Mouse (Mus musculus) retina, postnatal 1 day (tissue): ENCODE measurements at regions not wholly inside any gene's neighbourhood (a gene's known extent, or its start where the extent isn't known, plus 50 kb on each side); places are given as distances from the start of the nearest gene placed in this dataset.

Experiments used
- DNase-seq: peaks from one replicate; pipeline ENCODE4 v3.0.0-alpha.2; 2012

- DNase-seq, result no peak
Observed at GRCm38 (mm10) chr11:31530851-31531250, 140.8 kb downstream of the Bod1 start.

GRCm38 (mm10) chr11:31529686-31530085, 142.0 kb downstream of the Bod1 start:
- no peak for DNase-seq

- DNase-seq, result no peak
Observed at GRCm38 (mm10) chr11:31524708-31525107, 147.0 kb downstream of the Bod1 start.

GRCm38 (mm10) chr11:31524065-31524618, 147.5 kb downstream of the Bod1 start:
- DNase-seq, result no peak

GRCm38 (mm10) chr11:31522127-31522526, 149.6 kb downstream of the Bod1 start:
- DNase-seq, result no peak

GRCm38 (mm10) chr11:31520909-31521308, 150.8 kb downstream of the Bod1 start:
- no peak for DNase-seq

- DNase-seq, result no peak
Observed at GRCm38 (mm10) chr11:31503239-31503916, 133.5 kb upstream of the Stc2 start.

GRCm38 (mm10) chr11:31485429-31485828, 115.6 kb upstream of the Stc2 start:
- no peak for DNase-seq

GRCm38 (mm10) chr11:31481057-31481340, 111.1 kb upstream of the Stc2 start:
- peak; percentile 43 for DNase-seq

GRCm38 (mm10) chr11:31480225-31481056, 110.6 kb upstream of the Stc2 start:
- no peak for DNase-seq

- DNase-seq, result no peak
Observed at GRCm38 (mm10) chr11:31477763-31478162, 107.9 kb upstream of the Stc2 start.

- DNase-seq, result no peak
Observed at GRCm38 (mm10) chr11:31477104-31477503, 107.2 kb upstream of the Stc2 start.

GRCm38 (mm10) chr11:31473017-31473416, 103.1 kb upstream of the Stc2 start:
- DNase-seq, result peak; percentile 9

- no peak for DNase-seq
Observed at GRCm38 (mm10) chr11:31470681-31471414, 101.0 kb upstream of the Stc2 start.

- DNase-seq, result no peak
Observed at GRCm38 (mm10) chr11:31464844-31465243, 95.0 kb upstream of the Stc2 start.

- no peak for DNase-seq
Observed at GRCm38 (mm10) chr11:31462440-31462839, 92.6 kb upstream of the Stc2 start.

- no peak for DNase-seq
Observed at GRCm38 (mm10) chr11:31461824-31462223, 92.0 kb upstream of the Stc2 start.

- DNase-seq, result no peak
Observed at GRCm38 (mm10) chr11:31461348-31461747, 91.5 kb upstream of the Stc2 start.

GRCm38 (mm10) chr11:31427374-31427773, 57.5 kb upstream of the Stc2 start:
- DNase-seq, result no peak
